Mouse (Mus musculus): ENCODE results near the gene Fibp. TPM values are rescaled to one million over a fixed set of nuclear protein-coding genes. Genes with fewer than 3 reads are reported as not detected.

Gene Fibp
- total RNA-seq, 1 experiment from 2014 or later = 104 TPM

DNA sequence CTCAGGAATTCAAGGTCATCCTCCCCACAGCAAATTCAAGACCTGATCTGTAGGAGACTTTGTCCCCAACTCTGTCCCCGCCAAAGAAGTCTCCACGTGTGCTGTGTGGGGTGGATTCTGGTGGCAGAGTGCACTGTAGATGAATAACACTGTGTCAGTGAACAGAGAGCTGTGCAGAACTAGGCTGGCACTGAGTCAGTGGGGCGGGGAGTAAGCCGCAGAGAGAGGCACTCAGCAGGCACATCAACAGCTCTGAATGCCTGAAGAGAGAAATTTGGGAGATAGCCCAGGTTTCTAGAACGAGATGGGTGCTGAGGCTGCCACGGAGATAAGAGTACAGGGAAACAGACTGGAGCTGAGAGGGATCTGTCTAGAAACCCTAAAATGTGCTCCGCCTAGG is 1.4 kb upstream of the Fibp start:
- ATAC-seq (replicated peaks; ENCODE audit: insufficient number of reproducible peaks, low FRiP score, low TSS enrichment, poor library complexity, severe bottlenecking) = no peak

DNA sequence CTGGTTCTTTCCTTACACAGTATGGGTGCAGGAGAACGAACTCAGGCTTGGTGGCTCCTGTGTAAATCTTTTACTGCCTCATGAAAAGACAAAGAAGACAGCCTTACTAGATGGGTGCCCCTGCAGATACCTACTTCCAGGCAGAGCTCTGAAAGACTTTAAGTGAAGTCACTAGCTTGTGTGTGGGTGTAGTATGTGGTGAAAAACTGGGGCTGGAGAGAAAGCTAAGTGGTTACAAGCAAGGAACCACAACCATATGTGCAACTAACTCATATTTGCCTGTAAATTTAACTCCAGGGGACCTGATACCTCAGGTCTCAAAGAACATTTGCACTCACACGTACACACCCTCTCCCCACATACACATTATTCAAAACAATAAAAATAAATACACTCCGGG is 519 bp upstream of the Fibp start:
- no peak for ATAC-seq (replicated peaks; ENCODE audit: insufficient number of reproducible peaks, low FRiP score, low TSS enrichment, poor library complexity, severe bottlenecking)

DNA sequence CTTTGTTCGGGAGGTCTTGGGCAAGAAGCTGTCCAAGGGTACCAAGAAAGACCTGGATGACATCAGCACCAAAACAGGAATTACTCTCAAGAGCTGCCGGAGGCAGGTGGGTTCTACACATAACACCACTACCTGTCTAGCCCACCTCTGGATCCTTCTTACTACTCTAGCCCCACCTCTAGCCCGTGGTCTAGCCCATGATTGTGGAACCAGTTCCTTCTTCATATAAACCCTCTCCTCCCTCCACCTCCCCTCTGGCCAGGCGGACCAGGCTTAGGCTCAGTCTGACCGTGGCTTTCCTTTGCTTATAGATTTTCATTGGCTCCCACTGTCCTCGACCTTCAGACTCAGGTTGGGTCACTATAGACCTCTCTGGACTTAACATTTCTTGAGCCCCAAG is 996 bp downstream of the Fibp start:
- no peak for ATAC-seq (replicated peaks; ENCODE audit: insufficient number of reproducible peaks, low FRiP score, low TSS enrichment, poor library complexity, severe bottlenecking)

DNA sequence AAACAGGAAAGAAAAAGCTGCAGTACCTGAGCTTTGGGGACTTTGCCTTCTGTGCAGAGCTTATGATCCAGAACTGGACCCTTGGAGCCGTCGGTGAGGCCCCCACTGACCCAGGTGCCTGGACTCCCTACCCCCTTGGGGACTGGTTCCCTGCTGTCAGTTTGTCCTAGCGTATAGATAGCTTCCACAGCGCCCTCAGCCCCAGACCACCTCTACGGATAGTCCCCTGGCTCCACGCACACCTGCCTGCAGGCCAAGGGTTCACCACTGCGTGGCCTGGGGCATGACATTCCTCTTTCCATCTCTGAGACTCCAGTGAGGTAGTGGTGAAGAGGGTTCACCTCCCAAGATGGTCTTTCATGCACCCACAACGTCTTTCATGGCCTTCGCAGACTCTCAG is 2.8 kb downstream of the Fibp start:
- no peak for ATAC-seq (replicated peaks; ENCODE audit: insufficient number of reproducible peaks, low FRiP score, low TSS enrichment, poor library complexity, severe bottlenecking)

DNA sequence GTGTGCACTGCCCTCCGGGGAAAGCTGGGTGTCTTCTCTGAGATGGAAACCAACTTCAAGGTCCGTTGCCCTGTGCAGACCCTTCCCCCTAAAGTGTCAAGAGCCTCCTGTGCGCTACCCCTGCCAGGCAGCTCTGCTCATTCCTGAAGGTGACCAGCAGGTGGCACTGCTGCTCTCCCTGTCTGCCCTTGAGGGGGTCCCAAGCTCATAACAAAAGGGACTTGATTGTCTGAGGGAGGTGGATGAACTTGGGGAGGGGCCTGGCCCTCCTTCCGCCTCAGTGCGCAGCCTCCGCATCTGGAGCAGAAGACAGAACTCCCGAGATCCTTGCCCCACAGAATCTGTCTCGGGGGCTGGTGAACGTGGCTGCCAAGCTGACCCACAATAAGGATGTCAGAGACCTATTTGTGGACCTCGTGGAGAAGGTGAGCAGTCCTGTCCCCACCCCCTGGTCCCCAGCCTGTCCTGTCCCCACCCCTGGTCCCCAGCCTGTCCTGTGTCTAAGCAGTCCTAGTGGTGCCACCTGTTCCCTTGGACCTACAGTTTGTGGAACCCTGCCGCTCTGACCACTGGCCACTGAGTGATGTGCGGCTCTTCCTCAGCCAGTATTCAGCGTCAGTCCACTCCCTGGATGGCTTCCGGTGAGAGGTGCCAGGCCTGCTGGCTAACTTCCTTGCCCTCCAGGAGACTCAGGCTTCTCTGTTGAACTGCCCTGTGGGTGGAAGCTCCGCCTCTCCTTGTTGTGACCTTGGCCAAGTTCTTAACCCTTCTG is 3.6 kb downstream of the Fibp start:
- ATAC-seq (replicated peaks; ENCODE audit: insufficient number of reproducible peaks, low FRiP score, low TSS enrichment, poor library complexity, severe bottlenecking) = 0 out of 2 replicates have a peak, but pooled peaks have one; percentile 28

DNA sequence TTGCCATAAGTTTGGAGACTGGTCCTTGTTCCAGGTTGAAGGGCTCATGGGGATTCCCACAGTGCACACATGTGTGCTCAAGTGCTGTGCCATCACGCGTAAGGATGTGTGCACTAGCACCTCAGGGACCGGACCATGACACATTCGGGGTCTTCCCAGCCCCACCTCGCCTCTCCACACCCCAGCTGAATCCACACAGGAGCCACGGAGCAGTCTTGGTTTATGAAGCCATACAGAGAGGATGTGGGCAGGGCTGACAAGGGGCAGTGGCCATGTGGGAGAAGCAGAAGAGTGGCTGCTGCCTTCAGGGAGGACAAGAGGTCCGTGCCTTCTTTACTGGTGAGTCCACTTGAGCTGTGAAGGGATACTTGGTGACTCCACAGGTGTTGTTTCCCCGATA is 4.6 kb downstream of the Fibp start:
- ATAC-seq (replicated peaks; ENCODE audit: insufficient number of reproducible peaks, low FRiP score, low TSS enrichment, poor library complexity, severe bottlenecking) = no peak

DNA sequence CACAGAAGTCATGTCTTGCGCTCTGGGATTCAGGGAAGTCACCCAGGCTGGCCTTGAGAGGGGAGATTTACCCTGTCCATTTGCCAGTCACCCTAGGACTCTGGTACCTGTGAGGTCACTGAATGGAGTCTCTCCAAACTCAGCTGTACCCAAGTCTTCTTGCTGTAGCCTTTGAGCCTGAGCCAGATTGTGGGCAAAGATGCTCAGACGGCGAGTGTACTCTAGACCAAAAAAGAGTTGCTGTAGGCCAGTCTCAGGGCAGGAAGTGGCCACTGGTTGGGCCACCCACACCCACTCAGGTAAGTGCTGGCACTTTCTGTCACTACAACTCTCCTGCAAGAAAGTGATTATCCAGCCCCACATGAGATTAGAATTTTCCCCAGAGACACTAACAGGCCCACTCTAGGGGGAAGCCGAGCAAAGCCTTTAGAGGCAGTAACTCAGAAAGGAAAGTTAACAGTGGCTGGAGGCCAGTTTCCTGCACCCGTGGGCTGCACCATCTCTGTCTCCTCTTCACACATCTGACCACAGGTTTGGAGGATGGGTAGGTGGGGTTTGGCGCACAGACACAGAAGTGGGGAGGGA is 6.6 kb downstream of the Fibp start:
- ATAC-seq (replicated peaks; ENCODE audit: insufficient number of reproducible peaks, low FRiP score, low TSS enrichment, poor library complexity, severe bottlenecking) = no peak

DNA sequence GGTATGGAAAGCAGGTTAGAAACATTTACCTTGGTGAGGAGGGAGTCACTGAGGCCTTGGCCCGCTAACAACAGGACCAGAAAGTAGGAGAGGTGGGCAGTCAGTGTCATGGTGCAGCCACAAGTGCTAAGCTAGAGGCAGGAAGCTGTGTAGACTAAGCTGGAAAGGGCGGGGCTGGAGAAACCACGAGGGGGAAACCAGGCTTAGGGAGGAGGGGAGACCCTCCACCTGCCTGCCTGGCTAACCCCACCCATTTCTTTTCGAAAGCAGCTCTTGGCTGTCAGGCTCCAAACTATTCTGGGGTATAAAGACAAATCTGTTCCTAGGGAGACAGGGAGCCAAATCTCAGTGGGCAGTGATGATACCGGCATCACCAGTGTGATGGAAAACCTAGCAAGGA is 8.0 kb downstream of the Fibp start, which contains the start of gene Ctsw:
Ctsw (minus strand) TSS at position 134 of the 400 bp plus-strand sequence.
- ATAC-seq (replicated peaks; ENCODE audit: insufficient number of reproducible peaks, low FRiP score, low TSS enrichment, poor library complexity, severe bottlenecking) = no peak

DNA sequence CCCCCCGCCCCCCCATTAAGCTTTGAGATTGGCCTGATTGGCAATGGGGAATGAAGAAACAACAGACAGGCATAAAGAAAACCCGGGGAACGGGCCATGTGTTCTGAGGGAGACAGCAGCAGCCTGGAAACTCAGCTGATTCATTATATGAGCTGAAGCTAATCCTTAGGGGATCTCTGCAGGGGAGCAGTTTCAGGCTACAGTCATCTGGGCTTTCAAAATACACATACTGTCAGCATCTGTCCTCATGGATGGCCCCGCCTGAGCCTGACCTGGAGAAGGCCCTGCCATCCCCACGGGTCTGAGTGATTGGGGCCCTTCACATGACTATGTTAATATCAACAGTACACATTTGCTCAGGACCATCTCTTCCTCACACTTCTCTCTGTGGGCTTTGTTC is 11.4 kb downstream of the Fibp start:
- no peak for ATAC-seq (replicated peaks; ENCODE audit: insufficient number of reproducible peaks, low FRiP score, low TSS enrichment, poor library complexity, severe bottlenecking)

DNA sequence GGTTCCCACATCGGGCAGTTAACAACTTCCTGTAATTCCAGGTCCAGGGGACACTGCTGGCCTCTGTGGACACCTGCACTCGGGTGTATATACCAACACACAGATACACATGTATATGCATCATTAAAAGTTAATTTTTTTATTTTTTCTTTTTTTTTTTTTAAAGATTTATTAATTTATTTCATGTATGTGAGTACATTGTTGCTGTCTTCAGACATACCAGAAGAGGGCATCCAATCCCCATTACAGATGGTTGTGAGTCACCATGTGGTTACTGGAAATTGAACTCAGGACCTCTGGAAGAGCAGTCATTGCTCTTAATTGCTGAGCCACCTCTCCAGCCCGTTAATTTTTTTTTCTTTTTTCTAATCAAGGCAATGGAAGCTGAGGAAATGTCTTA is 12.4 kb downstream of the Fibp start:
- no peak for ATAC-seq (replicated peaks; ENCODE audit: insufficient number of reproducible peaks, low FRiP score, low TSS enrichment, poor library complexity, severe bottlenecking)

DNA sequence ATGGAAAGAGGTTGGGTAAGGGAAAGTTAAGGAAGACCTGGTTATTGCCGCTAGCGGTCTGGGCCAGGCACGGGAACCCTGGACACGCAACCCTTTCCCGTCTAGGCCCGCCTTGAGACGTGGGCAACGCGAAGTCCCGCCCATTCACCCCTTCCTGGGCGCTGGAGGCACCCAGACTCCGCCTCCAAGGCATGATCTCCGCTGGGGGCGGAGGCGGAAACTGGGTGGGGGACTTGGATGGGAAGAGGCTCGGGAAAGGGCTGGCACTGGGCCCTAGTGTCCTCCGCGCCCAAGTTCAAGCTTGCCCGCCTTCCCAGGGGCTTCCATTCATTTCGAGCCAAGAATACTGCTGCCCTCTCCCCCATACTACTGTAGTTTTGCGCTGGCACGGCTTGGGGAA is 13.3 kb downstream of the Fibp start, which contains the start of gene Efemp2:
Efemp2 (plus strand) TSS at position 235 of the 400 bp plus-strand sequence.
- ATAC-seq (replicated peaks; ENCODE audit: insufficient number of reproducible peaks, low FRiP score, low TSS enrichment, poor library complexity, severe bottlenecking) = peak; percentile 40; the same call in 1 of the 2 replicates

DNA sequence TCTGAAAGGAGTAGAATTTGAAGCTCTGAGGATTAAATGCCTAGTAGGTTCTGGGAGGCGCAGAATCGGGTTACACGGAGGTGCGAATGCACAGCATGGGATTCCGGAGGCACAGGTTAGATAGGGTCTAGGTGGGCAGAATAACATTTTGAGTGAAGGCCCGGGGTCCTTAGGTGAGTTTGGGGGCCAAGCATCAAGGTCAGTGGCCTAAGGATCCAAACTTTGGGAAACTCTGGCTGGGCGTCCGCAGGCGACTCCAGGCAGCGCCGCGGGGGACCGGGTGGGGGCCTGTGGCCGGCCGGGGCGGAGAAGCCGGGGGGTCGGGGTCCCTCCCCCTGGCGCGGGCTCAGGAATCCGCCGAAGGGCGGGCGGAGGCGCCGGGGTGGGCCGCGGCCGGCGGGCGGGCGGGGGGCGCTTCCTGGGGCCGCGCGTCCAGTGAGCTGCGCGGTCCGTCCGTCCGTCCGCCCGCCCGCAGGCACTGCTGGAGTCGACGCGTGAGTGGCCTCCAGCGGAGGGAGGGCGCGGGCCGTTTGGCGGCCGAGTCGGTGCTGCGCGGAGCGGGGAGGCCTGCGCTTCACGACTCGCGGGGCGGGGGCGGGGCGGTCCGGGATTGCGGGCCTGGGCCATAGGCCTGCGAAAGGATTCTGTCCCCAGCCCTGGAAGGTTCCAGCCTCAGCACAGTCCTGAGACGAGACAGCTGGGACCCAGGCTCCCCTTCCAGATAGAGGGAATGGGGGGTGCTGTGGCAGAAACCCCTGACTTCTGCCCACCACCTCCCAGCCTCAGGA is 14.1 kb downstream of the Fibp start:
- no peak for ATAC-seq (replicated peaks; ENCODE audit: insufficient number of reproducible peaks, low FRiP score, low TSS enrichment, poor library complexity, severe bottlenecking)

DNA sequence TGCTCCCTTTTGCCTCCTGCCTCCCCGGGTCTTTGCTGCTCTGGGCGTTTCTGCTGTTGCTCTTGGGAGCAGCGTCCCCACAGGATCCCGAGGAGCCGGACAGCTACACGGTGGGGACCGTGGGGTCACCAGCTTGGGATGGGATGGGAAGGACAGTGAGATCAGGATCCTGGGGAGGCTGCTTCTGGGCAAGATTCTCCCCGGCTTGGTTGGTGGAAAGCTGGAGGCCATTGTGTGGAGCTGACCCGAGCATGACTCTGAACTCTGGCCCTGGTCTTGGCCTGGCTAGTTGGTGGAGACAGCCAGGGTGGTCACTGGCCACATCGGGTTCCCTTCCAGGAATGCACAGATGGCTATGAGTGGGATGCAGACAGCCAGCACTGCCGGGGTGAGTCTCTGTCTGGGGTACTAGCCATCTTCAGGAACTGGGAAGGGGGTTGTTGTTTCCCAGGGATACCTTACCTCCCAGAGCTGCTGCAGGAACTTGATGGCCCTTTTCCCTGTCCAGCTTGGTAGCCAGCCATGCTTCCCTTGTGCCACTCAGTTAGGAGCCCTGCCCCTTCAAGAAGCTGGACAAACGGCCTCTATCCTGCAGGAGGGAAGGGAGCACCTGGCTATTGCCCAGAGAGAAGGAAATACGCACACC is 14.8 kb downstream of the Fibp start:
- ATAC-seq (replicated peaks; ENCODE audit: insufficient number of reproducible peaks, low FRiP score, low TSS enrichment, poor library complexity, severe bottlenecking) = no peak

DNA sequence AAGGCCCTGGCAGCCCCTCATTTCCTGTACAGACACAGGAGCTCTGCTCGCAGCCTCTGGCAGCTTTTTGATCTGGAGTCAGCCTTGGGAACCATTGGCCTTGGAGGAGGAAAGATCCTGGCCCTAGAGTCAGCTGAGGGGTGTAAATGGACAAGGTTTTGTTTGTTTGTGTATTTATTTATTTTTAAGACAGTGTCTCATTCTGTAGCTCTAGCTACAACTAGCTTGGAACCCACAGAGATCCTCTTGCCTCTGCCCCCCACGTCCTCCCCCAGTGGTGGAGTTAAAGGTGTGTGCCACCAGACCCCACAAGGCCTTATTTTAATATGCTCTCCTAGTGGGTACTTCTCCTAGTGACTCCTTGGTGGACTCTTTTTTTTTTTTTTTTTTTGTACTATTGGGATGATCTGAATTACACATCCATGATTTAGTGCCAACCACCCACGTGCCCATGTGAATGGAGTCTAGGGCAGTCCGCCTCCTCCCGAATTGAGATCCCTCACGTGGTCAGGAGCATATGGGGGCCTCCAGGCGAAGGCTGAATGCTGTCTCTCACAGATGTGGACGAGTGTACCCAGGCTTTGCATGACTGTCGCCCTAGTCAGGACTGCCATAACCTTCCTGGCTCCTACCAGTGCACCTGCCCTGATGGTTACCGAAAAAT is 16.7 kb downstream of the Fibp start:
- no peak for ATAC-seq (replicated peaks; ENCODE audit: insufficient number of reproducible peaks, low FRiP score, low TSS enrichment, poor library complexity, severe bottlenecking)

DNA sequence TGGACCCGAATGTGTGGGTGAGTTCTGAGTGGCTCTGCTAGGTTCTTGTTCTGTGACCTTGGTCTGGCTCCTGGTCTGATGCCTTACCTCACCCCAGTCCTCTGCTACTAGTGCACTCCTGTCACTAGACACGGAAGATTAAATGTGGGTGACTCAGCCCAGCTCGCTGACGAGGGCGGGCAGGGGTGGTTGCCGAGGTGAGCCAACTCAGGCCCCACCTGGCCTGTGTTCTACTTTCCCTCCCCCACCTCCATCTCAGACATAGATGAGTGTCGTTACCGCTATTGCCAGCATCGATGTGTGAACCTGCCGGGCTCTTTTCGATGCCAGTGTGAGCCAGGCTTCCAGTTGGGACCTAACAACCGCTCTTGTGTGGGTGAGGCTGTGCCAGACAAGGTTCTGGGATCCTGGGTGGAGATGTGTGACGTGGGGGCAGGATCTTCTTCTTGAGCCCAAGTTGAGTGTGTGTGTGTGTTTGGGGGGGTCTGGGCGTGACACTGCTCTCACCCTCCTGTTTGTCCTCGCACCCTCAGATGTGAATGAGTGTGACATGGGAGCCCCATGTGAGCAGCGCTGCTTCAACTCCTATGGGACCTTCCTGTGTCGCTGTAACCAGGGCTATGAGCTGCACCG is 17.4 kb downstream of the Fibp start:
- no peak for ATAC-seq (replicated peaks; ENCODE audit: insufficient number of reproducible peaks, low FRiP score, low TSS enrichment, poor library complexity, severe bottlenecking)

DNA sequence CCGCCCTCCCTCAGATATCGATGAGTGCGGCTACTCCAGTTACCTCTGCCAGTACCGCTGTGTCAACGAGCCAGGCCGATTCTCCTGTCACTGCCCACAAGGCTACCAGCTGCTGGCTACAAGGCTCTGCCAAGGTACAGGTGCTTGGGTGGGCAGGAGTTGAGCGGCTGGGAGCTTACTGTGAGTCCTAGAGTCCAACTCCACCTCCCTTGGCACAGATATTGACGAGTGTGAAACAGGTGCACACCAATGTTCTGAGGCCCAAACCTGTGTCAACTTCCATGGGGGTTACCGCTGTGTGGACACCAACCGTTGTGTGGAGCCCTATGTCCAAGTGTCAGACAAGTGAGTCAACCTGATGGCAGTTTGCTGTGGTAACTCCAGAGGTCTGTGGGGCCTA is 19.6 kb downstream of the Fibp start:
- ATAC-seq (replicated peaks; ENCODE audit: insufficient number of reproducible peaks, low FRiP score, low TSS enrichment, poor library complexity, severe bottlenecking) = no peak

DNA sequence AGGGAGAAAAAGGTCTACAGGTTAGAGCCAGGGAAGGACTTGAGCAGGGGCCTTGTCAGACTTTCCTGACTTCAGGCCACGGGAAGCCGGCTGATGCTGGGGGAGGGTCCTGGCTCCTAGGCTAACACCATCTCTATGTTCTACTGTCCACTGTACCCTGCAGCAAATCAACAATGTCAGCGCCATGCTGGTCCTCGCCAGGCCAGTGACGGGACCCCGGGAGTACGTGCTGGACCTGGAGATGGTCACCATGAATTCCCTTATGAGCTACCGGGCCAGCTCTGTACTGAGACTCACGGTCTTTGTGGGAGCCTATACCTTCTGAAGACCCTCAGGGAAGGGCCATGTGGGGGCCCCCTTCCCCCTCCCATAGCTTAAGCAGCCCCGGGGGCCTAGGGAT is 21.0 kb downstream of the Fibp start:
- no peak for ATAC-seq (replicated peaks; ENCODE audit: insufficient number of reproducible peaks, low FRiP score, low TSS enrichment, poor library complexity, severe bottlenecking)

All from monocyte, adult 5-6 weeks (primary cell).